Mouse (Mus musculus): Measurements from ENCODE around the gene Slc25a47.

GRCm38 (mm10) chr12:108794078-108794711 lies 41.7 kb upstream of the Slc25a47 start:
- TF ChIP-seq CTCF (IDR thresholded peaks at IDR 0.05; ENCODE audit: low read depth), result no peak
- no peak for TF ChIP-seq EP300 (optimal IDR thresholded peaks at IDR 0.05)
